Mouse (Mus musculus) bone marrow macrophage, adult 2 months (primary cell): ENCODE results near the gene Tmem120b.

Source experiments
- CTCF ChIP-seq: IDR thresholded peaks from 2 replicates; pipeline ENCODE4 v1.5.1; 2012; ENCODE audit warnings: low read depth, mild to moderate bottlenecking, low read length, moderate library complexity
- POLR2A ChIP-seq: IDR thresholded peaks from 2 replicates; pipeline ENCODE4 v1.6.1; 2012; ENCODE audit warnings: mild to moderate bottlenecking, low read depth, low read length, borderline replicate concordance

GRCm38 (mm10) chr5:123134875-123135382, 66.7 kb downstream of the Tmem120b start:
- TF ChIP-seq POLR2A (no peak), CTCF (no peak)
